Mouse (Mus musculus): Measurements from ENCODE around the gene Cntnap5a.

DNA sequence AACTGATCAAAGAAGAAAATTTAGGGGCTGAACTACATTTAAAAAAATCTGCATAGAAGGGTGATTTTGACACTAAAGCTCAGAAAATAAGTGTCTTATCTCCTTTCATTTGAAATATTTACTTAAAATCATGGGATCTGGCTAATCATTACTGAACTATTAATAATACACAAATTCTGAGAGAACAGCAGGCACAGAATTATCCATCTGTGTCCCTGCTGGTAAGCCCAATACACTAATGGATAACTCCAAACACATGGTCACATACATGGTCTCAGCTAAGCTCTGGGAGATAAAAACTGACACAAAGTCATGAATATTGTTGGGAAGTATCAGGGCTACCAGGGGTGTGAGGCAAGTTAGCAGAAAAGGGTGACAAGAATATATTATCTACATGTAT, 447.9 kb downstream of the Cntnap5a start:
- no peak for TF ChIP-seq CTCF (IDR thresholded peaks at IDR 0.05; ENCODE audit: borderline replicate concordance, extremely low read depth, insufficient read depth, insufficient read length)
- TF ChIP-seq POLR2A (IDR thresholded peaks at IDR 0.05; ENCODE audit: borderline replicate concordance, extremely low read depth, insufficient read depth, insufficient read length, poor library complexity, severe bottlenecking) = no peak
